In genomic region chr9:116281654-116282053, GRCm38 (mm10) we compare ENCODE assay signal across 15 mouse cellular contexts.
A peak's percentile ranks its signal among the peaks of the same experiment; 100 is the strongest.
DNase-seq lines count a peak whose midpoint lies in the region; ATAC-seq lines count a peak whose summit lies in the region.
"Had no signal": no experiment of that assay in that cellular context is flagged by ENCODE, and none has a peak within 500 bp of the region (broad histone marks: within the 10 kb centered on the region; RNA-seq: fewer than 3 reads in every experiment).

No protein-coding gene starts in this region.

- peak; percentile 43; the same call in 1 of the 2 replicates for ATAC-seq in heart, embryonic 14.5 days (ENCODE audit: insufficient number of reproducible peaks, insufficient read depth, low FRiP score, low read depth)
- ATAC-seq: forebrain, embryonic 14.5 days; midbrain, embryonic 16.5 days; Patski had no signal

- peak overlapping the region; percentile 4 to 66; a peak in 3 of 4 replicates for H3K27ac ChIP-seq in heart, embryonic 14.5 days (replicated peaks in 1 of 2; ENCODE audit: control insufficient read depth in 1 of 2, insufficient read depth in 1 of 2, low read depth in 2 of 2, low read length in 2 of 2)
- H3K27ac ChIP-seq: hindbrain, embryonic 12.5 days; liver, embryonic 15.5 days had no signal

- peak; percentile 17 for DNase-seq in gastrocnemius, adult 18-20 months (ENCODE audit: low spot score)
- DNase-seq in gastrocnemius, postnatal 25 days: no peak
- peak; percentile 70 for DNase-seq in adipocyte (ENCODE audit: low spot score)
- DNase-seq in kidney, postnatal 14 days: peak; percentile 52
- no peak for DNase-seq in left cerebral cortex, postnatal 14 days (ENCODE audit: low spot score in 2 of 2)
- DNase-seq in urinary bladder, postnatal 25 days (ENCODE audit: low spot score): no peak
- DNase-seq in thymus, adult 18-20 months: no peak
- DNase-seq: embryo, embryonic 11 days; layer of hippocampus, postnatal 36 days had no signal

- no peak overlapping the region for H3K9ac ChIP-seq in heart, embryonic 14.5 days (ENCODE audit: low read length)
- H3K9ac ChIP-seq: hindbrain, embryonic 12.5 days; liver, embryonic 15.5 days had no signal

- H3K36me3 ChIP-seq in heart, embryonic 14.5 days (ENCODE audit: control insufficient read depth, insufficient read depth, low read length): no peaks in the 10 kb centered on the region
- H3K36me3 ChIP-seq: hindbrain, embryonic 12.5 days; liver, embryonic 15.5 days had no signal

- no peak overlapping the region for H3K4me2 ChIP-seq in heart, embryonic 14.5 days (ENCODE audit: low read length)
- H3K4me2 ChIP-seq: hindbrain, embryonic 12.5 days; liver, embryonic 15.5 days had no signal

- H3K4me3 ChIP-seq in heart, embryonic 14.5 days (ENCODE audit: control insufficient read depth in 1 of 2, insufficient read depth in 1 of 2, low read depth in 1 of 2, low read length in 2 of 2): no peak overlapping the region
- H3K4me3 ChIP-seq: hindbrain, embryonic 12.5 days; liver, embryonic 15.5 days had no signal

- no peaks in the 10 kb centered on the region for H3K9me3 ChIP-seq in heart, embryonic 14.5 days (ENCODE audit: control insufficient read depth, low read length)
- H3K9me3 ChIP-seq: hindbrain, embryonic 12.5 days; liver, embryonic 15.5 days had no signal

- H3K27me3 ChIP-seq in heart, embryonic 14.5 days (ENCODE audit: control insufficient read depth, insufficient read depth, low read length): no peaks in the 10 kb centered on the region
- H3K27me3 ChIP-seq: hindbrain, embryonic 12.5 days; liver, embryonic 15.5 days; Patski had no signal

- intact Hi-C loops in left cerebral cortex, postnatal 14 days (cut with DNase I): no loop called here

- H3K4me1 ChIP-seq in heart, embryonic 14.5 days (ENCODE audit: control insufficient read depth in 2 of 2, insufficient read depth in 2 of 2, low read length in 2 of 2): peaks cover 3 to 21% of the 10 kb centered on the region in 2 experiments
- H3K4me1 ChIP-seq: liver, embryonic 15.5 days had no signal

Comparison
In these comparisons a context has a peak if more than half of its experiments do, and no peak if none do; other contexts are left out.
1. DNase-seq: peak in gastrocnemius, adult 18-20 months (single experiment), adipocyte (single experiment) and kidney, postnatal 14 days (single experiment); none in gastrocnemius, postnatal 25 days (single experiment), left cerebral cortex, postnatal 14 days (0 of 2), urinary bladder, postnatal 25 days (single experiment) and thymus, adult 18-20 months (0 of 2).